Mouse (Mus musculus) neural tube, embryonic 12.5 days (tissue): ENCODE results near the gene Gbf1. TPM values are rescaled to one million over a fixed set of nuclear protein-coding genes. Genes with fewer than 3 reads are reported as not detected.

Source experiments
- ATAC-seq: fragments of 200-750 bp; cut with Nextera tagmentation; 2 replicates; pipeline ENCODE4 v1.8.0; 2017; ENCODE audit warnings: low read depth, mild to moderate bottlenecking, moderate TSS enrichment, moderate library complexity; ENCODE audit not compliant: low FRiP score
- H3K27ac ChIP-seq: fragments of 300-500 bp; sonication (generic); 2 replicates; pipeline ENCODE4 v1.5.1; 2016
- H3K27me3 ChIP-seq: fragments of 300-500 bp; sonication (generic); replicated peaks from 2 replicates; pipeline ENCODE4 v1.6.1; 2016; ENCODE audit warnings: mild to moderate bottlenecking
- H3K36me3 ChIP-seq: fragments of 300-500 bp; sonication (generic); 2 replicates; pipeline ENCODE4 v1.6.1; 2016; ENCODE audit warnings: mild to moderate bottlenecking
- H3K4me1 ChIP-seq: fragments of 300-500 bp; sonication (generic); 2 replicates; pipeline ENCODE4 v1.6.1; 2016
- H3K4me2 ChIP-seq: fragments of 300-500 bp; sonication (generic); replicated peaks from 2 replicates; pipeline ENCODE4 v1.6.1; 2016; ENCODE audit warnings: mild to moderate bottlenecking
- H3K4me3 ChIP-seq: fragments of 300-500 bp; sonication (generic); 2 replicates; pipeline ENCODE4 v1.5.1; 2016
- H3K9ac ChIP-seq: fragments of 300-500 bp; sonication (generic); 2 replicates; pipeline ENCODE4 v1.6.1; 2016; ENCODE audit warnings: mild to moderate bottlenecking
- H3K9me3 ChIP-seq: fragments of 300-500 bp; sonication (generic); 2 replicates; pipeline ENCODE4 v1.6.1; 2016; ENCODE audit warnings: mild to moderate bottlenecking
- WGBS: fragments of 180-500 bp; shearing (Covaris S2); methylation state at CpG from one replicate; pipeline ENCODE4 v1.1.7; 2016; 5-methylcytosine and 5-hydroxymethylcytosine counted together
- polyA plus RNA-seq: library from polyadenylated mRNA; unstranded; fragments of >200 nt; fragmentation: Nextera tagmentation; extraction: Ambion mirVana; gene quantifications from 2 replicates; pipeline ENCODE4 v1.2.1, GENCODE M21; 2016

Gbf1 gene
- polyA plus RNA-seq, 1 experiment from 2014 or later, result 72.8 TPM

GRCm38 (mm10) chr19:46307781-46308180 is 155.5 kb downstream of the Gbf1 start:
- no peak overlapping the region for H3K4me2 ChIP-seq
- no peak overlapping the region for H3K4me3 ChIP-seq
- H3K9ac ChIP-seq, result no peak overlapping the region
- H3K9me3 ChIP-seq, result no peaks in the 10 kb centered on the region
- H3K27ac ChIP-seq, result no peak overlapping the region
- no peak for ATAC-seq
- H3K27me3 ChIP-seq, result peaks cover 41% of the 10 kb centered on the region
- H3K4me1 ChIP-seq, result peaks cover 27% of the 10 kb centered on the region
- 76% methylated on average over 16 of the region's 16 CpGs for WGBS
- H3K36me3 ChIP-seq, result peaks cover 13% of the 10 kb centered on the region; the same call in 1 of the 2 replicates

GRCm38 (mm10) chr19:46308303-46308702 is 156.0 kb downstream of the Gbf1 start:
- no peaks in the 10 kb centered on the region for H3K9me3 ChIP-seq
- no peak overlapping the region for H3K27ac ChIP-seq
- no peak overlapping the region for H3K9ac ChIP-seq
- no peak for ATAC-seq
- peak overlapping the region; percentile 29; the same call in 1 of the 2 replicates for H3K4me3 ChIP-seq
- H3K4me2 ChIP-seq, result peak overlapping the region; percentile 75
- peaks cover 27% of the 10 kb centered on the region for H3K4me1 ChIP-seq
- peaks cover 46% of the 10 kb centered on the region for H3K27me3 ChIP-seq
- peaks cover 13% of the 10 kb centered on the region; the same call in 1 of the 2 replicates for H3K36me3 ChIP-seq
- 55% methylated on average over 16 of the region's 16 CpGs for WGBS

DNA sequence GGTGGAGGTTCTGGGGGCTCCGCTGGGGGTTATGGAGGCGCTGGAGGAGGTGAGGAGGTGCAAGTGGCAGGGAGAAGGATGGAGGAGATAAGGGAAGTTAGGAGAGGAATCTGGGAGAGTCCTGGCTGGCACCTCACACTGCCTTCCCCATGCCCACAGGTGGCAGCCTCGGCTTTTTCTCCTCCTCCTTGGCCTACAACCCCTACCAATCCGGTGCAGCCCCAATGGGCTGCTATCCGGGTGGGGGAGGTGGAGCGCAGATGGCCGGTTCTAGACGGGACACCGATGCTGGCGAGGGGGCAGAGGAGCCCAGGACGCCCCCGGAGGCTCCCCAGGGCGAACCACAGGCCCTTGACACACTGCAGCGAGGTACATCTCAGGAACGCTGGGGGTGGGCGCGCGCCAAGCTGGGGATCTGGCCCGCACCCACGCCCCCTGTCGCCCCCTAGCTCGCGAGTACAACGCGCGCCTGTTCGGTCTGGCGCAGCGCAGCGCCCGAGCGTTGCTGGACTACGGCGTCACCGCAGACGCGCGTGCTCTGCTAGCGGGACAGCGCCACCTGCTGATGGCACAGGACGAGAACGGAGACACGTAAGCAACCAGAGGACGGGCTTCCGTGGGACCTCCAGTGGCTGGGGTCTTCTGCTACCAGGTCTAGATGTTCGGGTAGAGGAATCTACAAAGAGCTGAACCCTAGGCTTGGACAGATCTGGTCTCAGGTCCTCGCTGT is 156.6 kb downstream of the Gbf1 start:
- Histone ChIP-seq H3K9me3 (no peaks in the 10 kb centered on the region), H3K4me1 (peaks cover 27% of the 10 kb centered on the region), H3K4me3 (peak overlapping the region; percentile 29), H3K27me3 (peaks cover 52% of the 10 kb centered on the region), H3K4me2 (peak overlapping the region; percentile 75), H3K27ac (no peak overlapping the region), H3K36me3 (peaks cover 13% of the 10 kb centered on the region; the same call in 1 of the 2 replicates), H3K9ac (peak overlapping the region; percentile 49; the same call in 1 of the 2 replicates)
- ATAC-seq, result peak; percentile 46; the same call in 1 of the 2 replicates
- 2% methylated on average over 47 of the region's 47 CpGs for WGBS

- Histone ChIP-seq H3K27me3 (peaks cover 61% of the 10 kb centered on the region), H3K4me1 (peaks cover 24% of the 10 kb centered on the region), H3K36me3 (peaks cover 13% of the 10 kb centered on the region; the same call in 1 of the 2 replicates), H3K4me3 (no peak overlapping the region), H3K27ac (no peak overlapping the region), H3K9me3 (no peaks in the 10 kb centered on the region), H3K4me2 (no peak overlapping the region), H3K9ac (no peak overlapping the region)
- no peak for ATAC-seq
- 83% methylated on average over 21 of the region's 21 CpGs for WGBS
Observed at GRCm38 (mm10) chr19:46309651-46310305, 157.5 kb downstream of the Gbf1 start.

DNA sequence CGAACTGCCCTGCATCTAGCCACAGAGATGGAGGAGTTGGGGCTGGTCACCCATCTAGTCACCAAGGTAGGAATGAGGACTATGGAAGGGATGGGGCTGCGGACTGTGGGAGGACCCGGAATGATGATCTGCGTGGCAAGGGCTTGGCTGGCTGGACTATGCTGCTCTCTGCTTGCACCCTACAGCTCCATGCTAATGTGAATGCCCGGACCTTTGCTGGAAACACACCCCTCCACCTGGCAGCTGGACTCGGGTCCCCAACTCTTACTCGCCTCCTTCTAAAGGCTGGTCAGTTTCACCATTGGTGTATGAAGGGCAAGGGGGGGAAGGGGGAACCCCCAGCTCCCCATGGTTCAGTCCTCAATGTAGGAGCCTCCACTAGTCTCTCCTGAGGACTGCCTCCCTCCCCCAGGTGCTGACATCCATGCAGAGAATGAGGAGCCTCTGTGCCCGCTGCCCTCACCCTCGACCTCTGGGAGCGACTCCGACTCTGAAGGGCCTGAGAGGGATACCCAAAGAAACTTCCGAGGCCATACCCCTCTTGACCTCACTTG is 158.1 kb downstream of the Gbf1 start:
- Histone ChIP-seq H3K4me1 (peaks cover 19% of the 10 kb centered on the region), H3K27ac (no peak overlapping the region), H3K4me3 (no peak overlapping the region), H3K27me3 (peaks cover 67% of the 10 kb centered on the region), H3K9ac (no peak overlapping the region), H3K4me2 (no peak overlapping the region), H3K9me3 (no peaks in the 10 kb centered on the region), H3K36me3 (peaks cover 13% of the 10 kb centered on the region; the same call in 1 of the 2 replicates)
- 89% methylated on average over 12 of the region's 12 CpGs for WGBS
- no peak for ATAC-seq

DNA sequence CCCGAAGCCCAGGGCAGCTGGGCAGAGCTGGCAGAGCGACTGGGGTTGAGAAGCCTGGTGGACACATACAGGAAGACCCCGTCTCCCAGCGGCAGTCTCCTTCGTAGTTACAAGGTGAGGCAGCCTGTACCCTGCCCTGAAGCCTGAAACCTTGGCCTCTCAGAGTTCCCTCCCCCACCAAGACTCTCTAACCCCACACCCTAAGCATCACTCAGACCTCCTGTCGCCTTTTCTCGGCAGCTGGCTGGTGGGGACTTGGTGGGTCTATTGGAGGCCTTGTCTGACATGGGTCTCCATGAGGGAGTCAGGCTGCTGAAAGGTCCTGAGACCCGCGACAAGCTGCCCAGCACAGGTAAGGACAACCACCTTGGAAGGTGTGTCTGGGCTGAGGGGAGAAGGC is 159.0 kb downstream of the Gbf1 start:
- Histone ChIP-seq H3K4me1 (peaks cover 9% of the 10 kb centered on the region), H3K9ac (no peak overlapping the region), H3K27ac (no peak overlapping the region), H3K9me3 (no peaks in the 10 kb centered on the region), H3K27me3 (peaks cover 72% of the 10 kb centered on the region), H3K36me3 (peaks cover 13% of the 10 kb centered on the region; the same call in 1 of the 2 replicates), H3K4me3 (no peak overlapping the region), H3K4me2 (no peak overlapping the region)
- no peak for ATAC-seq
- WGBS, result 85% methylated on average over 9 of the region's 9 CpGs

- no peak for ATAC-seq
- no peak overlapping the region for H3K27ac ChIP-seq
- H3K4me3 ChIP-seq, result 0 out of 2 replicates have a peak overlapping the region, but pooled peaks have one; percentile 1
- H3K9me3 ChIP-seq, result no peaks in the 10 kb centered on the region
- H3K36me3 ChIP-seq, result peaks cover 13% of the 10 kb centered on the region; the same call in 1 of the 2 replicates
- H3K9ac ChIP-seq, result no peak overlapping the region
- H3K4me1 ChIP-seq, result peaks cover 13% of the 10 kb centered on the region
- 90% methylated on average over 21 of the region's 21 CpGs for WGBS
- H3K27me3 ChIP-seq, result peaks cover 74% of the 10 kb centered on the region
- no peak overlapping the region for H3K4me2 ChIP-seq
Observed at GRCm38 (mm10) chr19:46312566-46312965, 160.3 kb downstream of the Gbf1 start.

- Histone ChIP-seq H3K4me1 (peaks cover 19% of the 10 kb centered on the region), H3K9me3 (no peaks in the 10 kb centered on the region), H3K9ac (no peak overlapping the region), H3K27ac (no peak overlapping the region), H3K4me2 (no peak overlapping the region), H3K27me3 (peaks cover 74% of the 10 kb centered on the region), H3K36me3 (peaks cover 13% of the 10 kb centered on the region; the same call in 1 of the 2 replicates), H3K4me3 (no peak overlapping the region)
- no peak for ATAC-seq
- WGBS, result 85% methylated on average over 9 of the region's 9 CpGs
Observed at GRCm38 (mm10) chr19:46313116-46313515, 160.8 kb downstream of the Gbf1 start.

DNA sequence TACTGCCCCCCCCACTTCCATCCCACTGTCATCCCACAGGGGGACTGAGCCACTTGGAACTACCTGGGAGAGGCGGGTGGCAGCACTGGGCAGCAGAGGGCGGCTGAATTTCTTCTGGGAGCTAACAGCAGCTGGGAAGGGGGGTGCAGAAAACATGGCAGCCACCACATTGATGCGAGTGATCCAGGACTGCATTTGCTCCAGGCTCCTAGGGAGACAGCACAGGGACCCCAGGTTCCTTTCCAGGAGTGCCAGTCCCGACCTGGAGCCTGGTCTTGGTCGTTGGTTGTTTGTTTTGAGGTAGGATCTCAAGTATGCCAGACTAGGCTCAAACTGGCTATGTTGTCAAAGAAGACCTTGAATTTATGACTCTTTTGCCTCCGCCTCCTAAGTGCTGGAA is 161.3 kb downstream of the Gbf1 start:
- ATAC-seq, result no peak
- Histone ChIP-seq H3K27ac (no peak overlapping the region), H3K4me2 (no peak overlapping the region), H3K27me3 (peaks cover 74% of the 10 kb centered on the region), H3K9ac (no peak overlapping the region), H3K4me1 (peaks cover 19% of the 10 kb centered on the region), H3K9me3 (no peaks in the 10 kb centered on the region), H3K36me3 (peaks cover 13% of the 10 kb centered on the region; the same call in 1 of the 2 replicates), H3K4me3 (no peak overlapping the region)
- WGBS, result 72% methylated on average over 6 of the region's 6 CpGs

DNA sequence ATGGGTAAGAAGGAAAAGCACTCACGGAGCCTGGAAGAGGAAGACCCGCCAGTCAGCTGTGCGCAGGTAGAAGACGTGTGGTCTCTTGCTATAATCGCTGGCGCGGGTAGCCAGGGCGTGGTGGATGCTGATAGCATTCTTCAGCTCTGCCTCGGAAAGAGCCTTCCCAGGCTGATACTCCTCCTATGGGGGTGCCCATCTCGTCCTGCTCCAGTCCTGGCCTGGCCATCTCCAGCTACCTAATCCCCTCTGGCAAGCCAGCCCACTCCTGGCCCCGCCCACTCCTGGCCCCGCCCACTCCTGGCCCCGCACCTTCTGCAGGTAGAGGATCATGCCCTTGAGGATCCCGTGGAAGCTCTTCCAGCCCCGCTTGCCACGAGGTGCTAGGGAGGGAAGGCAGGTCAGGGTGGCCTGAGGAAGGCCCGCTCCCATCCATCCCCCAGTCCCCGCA is 161.9 kb downstream of the Gbf1 start:
- Histone ChIP-seq H3K9me3 (no peaks in the 10 kb centered on the region), H3K4me2 (no peak overlapping the region), H3K27ac (no peak overlapping the region), H3K9ac (no peak overlapping the region), H3K4me3 (no peak overlapping the region), H3K36me3 (peaks cover 13% of the 10 kb centered on the region; the same call in 1 of the 2 replicates), H3K27me3 (peaks cover 76% of the 10 kb centered on the region), H3K4me1 (peaks cover 21% of the 10 kb centered on the region)
- ATAC-seq, result no peak
- WGBS, result 16% methylated on average over 18 of the region's 18 CpGs

- no peaks in the 10 kb centered on the region for H3K9me3 ChIP-seq
- peaks cover 13% of the 10 kb centered on the region; the same call in 1 of the 2 replicates for H3K36me3 ChIP-seq
- 44% methylated on average over 14 of the region's 14 CpGs for WGBS
- no peak overlapping the region for H3K4me2 ChIP-seq
- no peak overlapping the region for H3K9ac ChIP-seq
- H3K27ac ChIP-seq, result no peak overlapping the region
- H3K4me3 ChIP-seq, result no peak overlapping the region
- H3K4me1 ChIP-seq, result peaks cover 23% of the 10 kb centered on the region
- H3K27me3 ChIP-seq, result peaks cover 84% of the 10 kb centered on the region
- ATAC-seq, result no peak
Observed at GRCm38 (mm10) chr19:46314872-46315742, 162.8 kb downstream of the Gbf1 start.
